Mouse (Mus musculus): ENCODE results near the gene Tspan14. TPM values are rescaled to one million over a fixed set of nuclear protein-coding genes. Genes with fewer than 3 reads are reported as not detected.
A peak's percentile ranks its signal among the peaks of the same experiment; 100 is the strongest.

Tspan14 gene
- total RNA-seq, 2 experiments from 2014 or later = 31.5 to 37.3 TPM

GRCm38 (mm10) chr14:40874565-40874964 lies 92.0 kb downstream of the Tspan14 start:
- DNase-seq = no peak

- DNase-seq = no peak
These were observed 92.6 kb downstream of the Tspan14 start for GRCm38 (mm10) chr14:40873961-40874360.

GRCm38 (mm10) chr14:40870598-40870997 lies 96.0 kb downstream of the Tspan14 start:
- DNase-seq = peak in 1 of 2 experiments; percentile 23

- DNase-seq = peak in 1 of 2 experiments; percentile 7
These were observed 101.6 kb downstream of the Tspan14 start for GRCm38 (mm10) chr14:40864811-40865514.

GRCm38 (mm10) chr14:40863659-40864058 lies 102.9 kb downstream of the Tspan14 start:
- no peak for DNase-seq

GRCm38 (mm10) chr14:40863022-40863421 lies 103.6 kb downstream of the Tspan14 start:
- DNase-seq = peak in 1 of 2 experiments; percentile 5

Other genes starting within 250 kb of the Tspan14 start
- 1 to 10 TPM; 1.2 to 2.6 TPM for gene Sh2d4b, start 73.5 kb downstream of the Tspan14 start, total RNA-seq (2021)
- 100 to 1,000 TPM; 115 to 121 TPM for gene Fam213a, start 47.0 kb upstream of the Tspan14 start, total RNA-seq (2021)
- gene Dydc2, start 102.4 kb upstream of the Tspan14 start, total RNA-seq (2021) = under 1 TPM; 0.36 to 0.53 TPM
- gene Dydc1, start 106.1 kb upstream of the Tspan14 start, total RNA-seq (2021) = under 1 TPM in 1 of 2 experiments, not detected in 1; 0.49 TPM
- gene Mat1a, start 138.2 kb upstream of the Tspan14 start, total RNA-seq (2021) = under 1 TPM in 1 of 2 experiments, not detected in 1; 0.53 TPM
- under 1 TPM; 0.26 to 0.46 TPM for gene Sftpa1, start 165.0 kb upstream of the Tspan14 start, total RNA-seq (2021)
- under 1 TPM in 1 of 2 experiments, not detected in 1; 0.46 TPM for gene Mbl1, start 184.7 kb upstream of the Tspan14 start, total RNA-seq (2021)
- gene Sftpd, start 218.3 kb upstream of the Tspan14 start, total RNA-seq (2021) = not detected

All from adrenal gland, postnatal 36 days (tissue).